Mouse (Mus musculus): ENCODE measurements around the gene Fam168a.

GRCm38 (mm10) chr7:100860450-100860849 is 154.0 kb downstream of the Fam168a start:
- no peak for TF ChIP-seq POLR2A (IDR thresholded peaks at IDR 0.05; ENCODE audit: extremely low read depth, insufficient read depth, low read length)
- TF ChIP-seq CTCF (IDR thresholded peaks at IDR 0.05; ENCODE audit: extremely low read depth, insufficient read depth, low read length), result no peak

Measured in cortical plate, adult 2 months (tissue).